Mouse (Mus musculus) kidney, embryonic 16.5 days (tissue): ENCODE data around the gene Ssh1. TPM values are rescaled to one million over a fixed set of nuclear protein-coding genes. Genes with fewer than 3 reads are reported as not detected.

ENCODE experiments used
- ATAC-seq: fragments of 200-750 bp; cut with Nextera tagmentation; 2 replicates; pipeline ENCODE4 v1.8.0; 2017; ENCODE audit warnings: moderate TSS enrichment; ENCODE audit not compliant: low FRiP score, low TSS enrichment
- H3K27ac ChIP-seq: fragments of 300-500 bp; sonication (generic); 2 replicates; pipeline ENCODE4 v1.5.1; 2014; ENCODE audit warnings: low read length
- H3K27me3 ChIP-seq: fragments of 300-500 bp; sonication (generic); 2 replicates; pipeline ENCODE4 v1.6.1; 2014; ENCODE audit warnings: low read length, control low read depth, mixed read lengths; ENCODE audit not compliant: insufficient read depth
- H3K36me3 ChIP-seq: fragments of 300-500 bp; sonication (generic); 2 replicates; pipeline ENCODE4 v1.6.1; 2014; ENCODE audit warnings: low read length, control low read depth, mixed read lengths; ENCODE audit not compliant: insufficient read depth
- H3K4me1 ChIP-seq: fragments of 300-500 bp; sonication (generic); 2 replicates; pipeline ENCODE4 v1.6.1; 2014; ENCODE audit warnings: low read length, control low read depth, mixed read lengths; ENCODE audit not compliant: insufficient read depth
- H3K4me2 ChIP-seq: fragments of 300-500 bp; sonication (generic); replicated peaks from 2 replicates; pipeline ENCODE4 v1.6.1; 2014; ENCODE audit warnings: low read depth, low read length
- H3K4me3 ChIP-seq: fragments of 300-500 bp; sonication (generic); 2 replicates; pipeline ENCODE4 v1.5.1; 2014; ENCODE audit warnings: mild to moderate bottlenecking, low read length
- H3K9ac ChIP-seq: fragments of 300-500 bp; sonication (generic); replicated peaks from 2 replicates; pipeline ENCODE4 v1.6.1; 2014; ENCODE audit warnings: low read length
- H3K9me3 ChIP-seq: fragments of 300-500 bp; sonication (generic); 2 replicates; pipeline ENCODE4 v1.6.1; 2016; ENCODE audit warnings: low read length, control low read depth
- WGBS: fragments of 180-500 bp; shearing (Covaris S2); extraction: QIAGEN DNeasy Blood & Tissue Kit; methylation state at CpG from one replicate; pipeline ENCODE4 v1.1.7; 2014; 5-methylcytosine and 5-hydroxymethylcytosine counted together
- polyA plus RNA-seq: library from polyadenylated mRNA; unstranded; fragments of >200 nt; fragmentation: Nextera tagmentation; extraction: Ambion mirVana; gene quantifications from 2 replicates; pipeline ENCODE4 v1.2.1, GENCODE M21; 2015

The Ssh1 gene
- polyA plus RNA-seq, 1 experiment from 2014 or later, result 15.0 TPM

GRCm38 (mm10) chr5:113945126-113945525, 48.6 kb downstream of the Ssh1 start:
- Histone ChIP-seq H3K4me1 (no peaks in the 10 kb centered on the region), H3K36me3 (peaks cover 85% of the 10 kb centered on the region), H3K4me3 (no peak overlapping the region), H3K4me2 (no peak overlapping the region), H3K9me3 (no peaks in the 10 kb centered on the region), H3K9ac (no peak overlapping the region), H3K27ac (no peak overlapping the region), H3K27me3 (no peaks in the 10 kb centered on the region)
- WGBS, result 88% methylated on average over 6 of the region's 6 CpGs
- ATAC-seq, result no peak; the same call in 1 of the 2 replicates

GRCm38 (mm10) chr5:113943328-113943727, 50.4 kb downstream of the Ssh1 start:
- 84% methylated on average over 12 of the region's 12 CpGs for WGBS
- Histone ChIP-seq H3K36me3 (peaks cover 72% of the 10 kb centered on the region), H3K4me3 (no peak overlapping the region), H3K4me2 (no peak overlapping the region), H3K27ac (no peak overlapping the region), H3K4me1 (no peaks in the 10 kb centered on the region), H3K9me3 (no peaks in the 10 kb centered on the region), H3K27me3 (no peaks in the 10 kb centered on the region), H3K9ac (no peak overlapping the region)
- ATAC-seq, result no peak

GRCm38 (mm10) chr5:113942580-113942979, 51.1 kb downstream of the Ssh1 start:
- Histone ChIP-seq H3K27ac (no peak overlapping the region), H3K4me1 (no peaks in the 10 kb centered on the region), H3K27me3 (no peaks in the 10 kb centered on the region), H3K36me3 (peaks cover 66% of the 10 kb centered on the region), H3K9me3 (no peaks in the 10 kb centered on the region), H3K4me2 (no peak overlapping the region), H3K9ac (no peak overlapping the region), H3K4me3 (no peak overlapping the region)
- ATAC-seq, result no peak
- 85% methylated on average over 12 of the region's 12 CpGs for WGBS

GRCm38 (mm10) chr5:113939263-113939900, 54.3 kb downstream of the Ssh1 start:
- Histone ChIP-seq H3K4me2 (no peak overlapping the region), H3K27me3 (no peaks in the 10 kb centered on the region), H3K4me1 (no peaks in the 10 kb centered on the region), H3K27ac (no peak overlapping the region), H3K4me3 (no peak overlapping the region), H3K9me3 (no peaks in the 10 kb centered on the region), H3K36me3 (peaks cover 44% of the 10 kb centered on the region), H3K9ac (no peak overlapping the region)
- no peak for ATAC-seq
- 63% methylated on average over 12 of the region's 12 CpGs for WGBS

- no peak overlapping the region for H3K9ac ChIP-seq
- WGBS, result 61% methylated on average over 7 of the region's 7 CpGs
- no peaks in the 10 kb centered on the region for H3K4me1 ChIP-seq
- H3K27me3 ChIP-seq, result no peaks in the 10 kb centered on the region
- H3K4me2 ChIP-seq, result no peak overlapping the region
- no peaks in the 10 kb centered on the region for H3K9me3 ChIP-seq
- no peak overlapping the region for H3K27ac ChIP-seq
- ATAC-seq, result no peak
- H3K4me3 ChIP-seq, result no peak overlapping the region
- H3K36me3 ChIP-seq, result peaks cover 28% of the 10 kb centered on the region
These were observed 56.0 kb downstream of the Ssh1 start for GRCm38 (mm10) chr5:113937650-113938049.

GRCm38 (mm10) chr5:113933889-113934288, 59.8 kb downstream of the Ssh1 start:
- H3K4me3 ChIP-seq, result no peak overlapping the region
- H3K36me3 ChIP-seq, result no peaks in the 10 kb centered on the region
- H3K9me3 ChIP-seq, result no peaks in the 10 kb centered on the region
- H3K9ac ChIP-seq, result no peak overlapping the region
- no peak overlapping the region for H3K4me2 ChIP-seq
- H3K27me3 ChIP-seq, result no peaks in the 10 kb centered on the region
- 63% methylated on average over 6 of the region's 6 CpGs for WGBS
- ATAC-seq, result no peak
- H3K27ac ChIP-seq, result no peak overlapping the region
- H3K4me1 ChIP-seq, result peaks cover 10% of the 10 kb centered on the region

GRCm38 (mm10) chr5:113933480-113933879, 60.2 kb downstream of the Ssh1 start:
- WGBS, result 76% methylated on average over 4 of the region's 4 CpGs
- Histone ChIP-seq H3K27ac (no peak overlapping the region), H3K4me2 (no peak overlapping the region), H3K9me3 (no peaks in the 10 kb centered on the region; the same call in 1 of the 2 replicates), H3K4me3 (no peak overlapping the region), H3K9ac (no peak overlapping the region), H3K4me1 (peaks cover 10% of the 10 kb centered on the region), H3K27me3 (no peaks in the 10 kb centered on the region), H3K36me3 (no peaks in the 10 kb centered on the region)
- ATAC-seq, result no peak

- ATAC-seq, result no peak
- Histone ChIP-seq H3K27ac (no peak overlapping the region), H3K9ac (no peak overlapping the region), H3K9me3 (peaks cover 9% of the 10 kb centered on the region; the same call in 1 of the 2 replicates), H3K4me3 (no peak overlapping the region), H3K4me2 (no peak overlapping the region), H3K36me3 (no peaks in the 10 kb centered on the region), H3K4me1 (peaks cover 10% of the 10 kb centered on the region), H3K27me3 (no peaks in the 10 kb centered on the region)
- WGBS, result 85% methylated on average over 3 of the region's 3 CpGs
These were observed 61.4 kb downstream of the Ssh1 start for GRCm38 (mm10) chr5:113932310-113932709.

- WGBS, result 39% methylated on average over 18 of the region's 18 CpGs
- peaks cover 10% of the 10 kb centered on the region for H3K4me1 ChIP-seq
- peaks cover 9% of the 10 kb centered on the region; the same call in 1 of the 2 replicates for H3K9me3 ChIP-seq
- H3K4me2 ChIP-seq, result no peak overlapping the region
- H3K36me3 ChIP-seq, result no peaks in the 10 kb centered on the region
- H3K27me3 ChIP-seq, result no peaks in the 10 kb centered on the region
- peak; percentile 52 for ATAC-seq
- no peak overlapping the region; the same call in 1 of the 2 replicates for H3K9ac ChIP-seq
- no peak overlapping the region for H3K4me3 ChIP-seq
- peak overlapping the region; percentile 74 for H3K27ac ChIP-seq
These were observed 62.8 kb downstream of the Ssh1 start for GRCm38 (mm10) chr5:113930648-113931609.
